Mouse (Mus musculus) bone marrow macrophage, adult 2 months (primary cell): ENCODE results near the gene Zfyve28.

ENCODE experiments used
- CTCF ChIP-seq: IDR thresholded peaks from 2 replicates; pipeline ENCODE4 v1.5.1; 2012; ENCODE audit warnings: low read depth, mild to moderate bottlenecking, low read length, moderate library complexity
- POLR2A ChIP-seq: IDR thresholded peaks from 2 replicates; pipeline ENCODE4 v1.6.1; 2012; ENCODE audit warnings: mild to moderate bottlenecking, low read depth, low read length, borderline replicate concordance

- TF ChIP-seq CTCF: no peak
- no peak for TF ChIP-seq POLR2A
Observed at GRCm38 (mm10) chr5:34252307-34252966, 35.8 kb downstream of the Zfyve28 start.
